Comparison of ENCODE assay signal across 11 mouse cellular contexts in genomic region chr11:74826151-74826550, GRCm38 (mm10). TPM values are rescaled to one million over a fixed set of nuclear protein-coding genes. Genes with fewer than 3 reads are reported as not detected.
DNase-seq lines count a peak whose midpoint lies in the region; ATAC-seq and TF ChIP-seq lines count a peak whose summit lies in the region.
"Had no signal": no experiment of that assay in that cellular context is flagged by ENCODE, and none has a peak within 500 bp of the region (broad histone marks: within the 10 kb centered on the region; RNA-seq: fewer than 3 reads in every experiment).

No protein-coding gene starts in this region.

- no peak overlapping the region for H3K4me3 ChIP-seq in gastrocnemius, adult 2 months
- H3K4me3 ChIP-seq in MEL (ENCODE audit: control insufficient read depth in 1 of 2, insufficient read depth in 1 of 2, low read depth in 2 of 2, low read length in 2 of 2): no peak overlapping the region
- H3K4me3 ChIP-seq in intestine, postnatal 0 days (ENCODE audit: low read depth, low read length): no peak overlapping the region
- H3K4me3 ChIP-seq: forebrain, embryonic 15.5 days; heart, embryonic 13.5 days; midbrain, embryonic 10.5 days had no signal

- no peak for TF ChIP-seq POLR2A in MEL (IDR thresholded peaks at IDR 0.05; ENCODE audit: control insufficient read depth in 1 of 2, insufficient read depth in 1 of 2, low read depth in 1 of 2, low read length in 2 of 2, poor library complexity in 1 of 2)

- 0 out of 2 replicates have a peak overlapping the region, but pooled peaks have one; percentile 24 for H3K27ac ChIP-seq in gastrocnemius, adult 2 months
- H3K27ac ChIP-seq in MEL (ENCODE audit: control insufficient read depth, low read depth, low read length): no peak overlapping the region
- H3K27ac ChIP-seq in intestine, postnatal 0 days (ENCODE audit: low read depth, low read length): peak overlapping the region; percentile 86
- H3K27ac ChIP-seq: forebrain, embryonic 15.5 days; heart, embryonic 13.5 days; midbrain, embryonic 10.5 days had no signal

- no peak for TF ChIP-seq EP300 in MEL (IDR thresholded peaks at IDR 0.05; ENCODE audit: low read depth in 1 of 2, low read length in 2 of 2)

- peak; percentile 21 for ATAC-seq in intestine, postnatal 0 days
- ATAC-seq: forebrain, embryonic 15.5 days had no signal

- H3K9ac ChIP-seq in MEL (ENCODE audit: control insufficient read depth, low read depth, low read length, poor library complexity, severe bottlenecking): no peak overlapping the region
- no peak overlapping the region for H3K9ac ChIP-seq in intestine, postnatal 0 days (ENCODE audit: low read depth, low read length)
- H3K9ac ChIP-seq: forebrain, embryonic 15.5 days; heart, embryonic 13.5 days had no signal

- no peaks in the 10 kb centered on the region for H3K27me3 ChIP-seq in MEL (ENCODE audit: control insufficient read depth in 1 of 2, insufficient read depth in 2 of 2, low read length in 2 of 2)
- H3K27me3 ChIP-seq in intestine, postnatal 0 days (replicated peaks; ENCODE audit: control insufficient read depth, insufficient read depth, low read length): no peaks in the 10 kb centered on the region
- H3K27me3 ChIP-seq: forebrain, embryonic 15.5 days; heart, embryonic 13.5 days had no signal

- no peak for TF ChIP-seq RAD21 in MEL (IDR thresholded peaks at IDR 0.05; ENCODE audit: low read depth, low read length)

- peaks cover 3 to 34% of the 10 kb centered on the region in 2 experiments for H3K36me3 ChIP-seq in MEL (ENCODE audit: control insufficient read depth in 1 of 2, insufficient read depth in 2 of 2, low read length in 2 of 2)
- H3K36me3 ChIP-seq in intestine, postnatal 0 days (ENCODE audit: control insufficient read depth, insufficient read depth): 0 out of 2 replicates have a peak, but pooled peaks cover 4% of the 10 kb centered on the region
- H3K36me3 ChIP-seq: forebrain, embryonic 15.5 days had no signal

- peak overlapping the region; percentile 35 for H3K4me2 ChIP-seq in intestine, postnatal 0 days (replicated peaks; ENCODE audit: low read depth)
- H3K4me2 ChIP-seq: forebrain, embryonic 15.5 days; heart, embryonic 13.5 days had no signal

- H3K4me1 ChIP-seq in MEL (ENCODE audit: control insufficient read depth in 1 of 2, insufficient read depth in 2 of 2, low read length in 2 of 2): peaks cover 0 to 29% of the 10 kb centered on the region in 2 experiments; a peak in 3 of 4 replicates
- H3K4me1 ChIP-seq in intestine, postnatal 0 days (replicated peaks; ENCODE audit: control insufficient read depth, insufficient read depth, low read length): peaks cover 13% of the 10 kb centered on the region; the same call in 1 of the 2 replicates

- no peaks in the 10 kb centered on the region for H3K9me3 ChIP-seq in MEL (replicated peaks; ENCODE audit: insufficient read depth, low read length)
- H3K9me3 ChIP-seq in intestine, postnatal 0 days (ENCODE audit: control insufficient read depth): no peaks in the 10 kb centered on the region
- H3K9me3 ChIP-seq: forebrain, embryonic 15.5 days; heart, embryonic 13.5 days; midbrain, embryonic 10.5 days had no signal

- DNase-seq in gastrocnemius, adult 2 months: peak; percentile 29
- no peak for DNase-seq in gastrocnemius, adult 8-10 months (ENCODE audit: low spot score in 2 of 2)
- DNase-seq in MEL (ENCODE audit: low read depth, low spot score): peak; percentile 60
- DNase-seq in lung, postnatal 4 days: peak; percentile 29 to 37
- no peak for DNase-seq in right cerebral cortex, postnatal 36 days (ENCODE audit: low spot score in 2 of 2)
- no peak for DNase-seq in thymus, postnatal 4 days
- DNase-seq in right cerebral cortex, adult 18-20 months: no peak

- 34% methylated on average over 7 of the region's 7 CpGs for whole genome bisulfite sequencing in intestine, postnatal 0 days

- H3K79me2 ChIP-seq in MEL (ENCODE audit: control insufficient read depth, insufficient read depth, low read length, poor library complexity): peaks cover 2% of the 10 kb centered on the region

- intact Hi-C loops in gastrocnemius, adult 2 months (cut with DNase I): no loop called here

- TF ChIP-seq CTCF in gastrocnemius, adult 2 months (IDR thresholded peaks at IDR 0.05): no peak
- TF ChIP-seq CTCF in MEL (IDR thresholded peaks at IDR 0.05 in 2 of 3, conservative IDR thresholded peaks at IDR 0.05 in 1 of 3; ENCODE audit: control insufficient read depth in 1 of 3, insufficient read depth in 1 of 3, low read depth in 2 of 3, low read length in 3 of 3, poor library complexity in 1 of 3, severe bottlenecking in 1 of 3): no peak
- no peak for TF ChIP-seq CTCF in intestine, postnatal 0 days (IDR thresholded peaks at IDR 0.05; ENCODE audit: low read depth)

TF ChIP-seq in MEL, 35 proteins besides CTCF, POLR2A, EP300 and RAD21:
- TF ChIP-seq ZNF384 (IDR thresholded peaks at IDR 0.05; ENCODE audit: low read depth, low read length) (no peak), KAT2A (conservative IDR thresholded peaks at IDR 0.05; ENCODE audit: low read depth, low read length) (no peak), USF1 (IDR thresholded peaks at IDR 0.05; ENCODE audit: low read depth, low read length) (no peak), MYC (IDR thresholded peaks at IDR 0.05; ENCODE audit: low read depth, low read length) (no peak), POLR2AphosphoS2 (IDR thresholded peaks at IDR 0.05; ENCODE audit: low read length) (no peak), TBP (IDR thresholded peaks at IDR 0.05; ENCODE audit: low read depth, low read length) (no peak), CHD1 (IDR thresholded peaks at IDR 0.05; ENCODE audit: low read depth, low read length) (no peak), SMC3 (IDR thresholded peaks at IDR 0.05; ENCODE audit: low read depth, low read length) (no peak), E2F4 (IDR thresholded peaks at IDR 0.05; ENCODE audit: borderline replicate concordance, low read depth, low read length) (no peak), MXI1 (IDR thresholded peaks at IDR 0.05; ENCODE audit: low read depth, low read length) (no peak), ETS1 (IDR thresholded peaks at IDR 0.05; ENCODE audit: low read depth, low read length) (no peak), GATA1 (IDR thresholded peaks at IDR 0.05; ENCODE audit: low read depth, low read length) (no peak), HCFC1 (IDR thresholded peaks at IDR 0.05; ENCODE audit: low read depth, low read length) (no peak), BHLHE40 (IDR thresholded peaks at IDR 0.05; ENCODE audit: borderline replicate concordance, low read depth, low read length) (no peak), ELF1 (IDR thresholded peaks at IDR 0.05; ENCODE audit: low read depth, low read length) (no peak), MEF2A (IDR thresholded peaks at IDR 0.05; ENCODE audit: extremely low read depth, insufficient replicate concordance, low read depth, low read length, poor library complexity, severe bottlenecking) (no peak), GABPA (IDR thresholded peaks at IDR 0.05; ENCODE audit: low read depth, low read length) (no peak)

RNA-seq across cellular contexts. Expression of gene Mnt, which starts 4.6 kb away (rescaled TPM):
- 10 to 100 TPM in 1 of 2 experiments, 1 to 10 TPM in 1; 6.1 to 11.6 TPM for total RNA-seq in gastrocnemius, adult 2 months (2021)
- 10 to 100 TPM in 1 of 4 experiments, 1 to 10 TPM in 3; 5.8 to 11.7 (median 7.8) TPM for total RNA-seq in gastrocnemius, adult 8-10 months (2022)
- 5.8 and 7.7 TPM in 2 replicates for total RNA-seq in MEL (2012; rRNA removed)
- polyA plus RNA-seq in MEL (2012; ENCODE audit: insufficient read depth in 1 of 2, insufficient read length in 2 of 2, low read depth in 1 of 2, low replicate concordance in 2 of 2, missing spikeins in 1 of 2): 10 to 100 TPM in 1 of 2 experiments, not detected in 1; 37.3 TPM
- polyA plus RNA-seq in intestine, postnatal 0 days (2015; fragmentation: Nextera tagmentation; extraction: Ambion mirVana): 5.3 and 5.8 TPM in 2 replicates

RNA-seq across cellular contexts. Expression of gene Mettl16, which starts 55.5 kb away (rescaled TPM):
- total RNA-seq in gastrocnemius, adult 2 months (2021): 10 to 100 TPM; 11.5 to 13.6 TPM
- 10 to 100 TPM; 10.7 to 16.3 (median 12.4) TPM for total RNA-seq in gastrocnemius, adult 8-10 months (2022)
- total RNA-seq in MEL (2012; rRNA removed): 110 and 116 TPM in 2 replicates
- polyA plus RNA-seq in MEL (2012; ENCODE audit: insufficient read depth in 1 of 2, insufficient read length in 2 of 2, low read depth in 1 of 2, low replicate concordance in 2 of 2, missing spikeins in 1 of 2): 10 to 100 TPM in 1 of 2 experiments, not detected in 1; 76.3 TPM
- 9.6 and 11.1 TPM in 2 replicates for polyA plus RNA-seq in intestine, postnatal 0 days (2015; fragmentation: Nextera tagmentation; extraction: Ambion mirVana)

Comparison
In these comparisons a context has a peak if more than half of its experiments do, and no peak if none do; other contexts are left out.
1. DNase-seq: peak in gastrocnemius, adult 2 months (single experiment), MEL (single experiment) and lung, postnatal 4 days (2 of 2); none in gastrocnemius, adult 8-10 months (0 of 2), right cerebral cortex, postnatal 36 days (0 of 2), thymus, postnatal 4 days (single experiment) and right cerebral cortex, adult 18-20 months (single experiment).